Mouse (Mus musculus) urinary bladder, postnatal 36 days (tissue): Measurements from ENCODE around the gene Omg.

Source experiments
- DNase-seq, 2 experiments: peaks; one replicate each; pipeline ENCODE4 v3.0.0; 2022; ENCODE audit warnings: low spot score in 2 of 2, mixed read lengths in 1 of 2

Omg gene

GRCm38 (mm10) chr11:79503845-79504244, at the start of gene Omg:
Gene Omg (minus strand): TSS chr11:79504084.
- no peak for DNase-seq

- DNase-seq, result no peak
These were observed 48.7 kb upstream of the Omg start for GRCm38 (mm10) chr11:79552622-79553021.

DNA sequence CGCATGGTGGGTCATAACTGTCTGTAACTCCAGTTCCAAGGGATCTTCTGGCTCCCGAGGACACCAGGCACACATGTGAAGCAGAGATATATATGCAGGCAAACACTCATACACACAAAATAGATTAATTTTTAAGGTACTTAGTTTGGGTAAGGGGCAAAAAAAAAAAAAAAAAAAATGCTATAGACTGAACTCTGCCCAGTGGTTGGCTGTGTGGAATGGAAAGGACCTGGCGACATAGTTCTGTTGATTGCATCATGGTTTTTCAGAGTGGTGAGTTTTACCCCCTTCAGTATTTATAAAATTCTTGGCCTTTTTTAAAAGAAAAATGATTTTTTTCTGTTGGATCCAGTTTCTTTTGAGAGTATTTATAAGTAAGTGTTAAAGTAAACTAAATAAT, 32.4 kb upstream of the Omg start:
- no peak for DNase-seq

GRCm38 (mm10) chr11:79535554-79535953, 31.7 kb upstream of the Omg start:
- DNase-seq, result no peak

DNA sequence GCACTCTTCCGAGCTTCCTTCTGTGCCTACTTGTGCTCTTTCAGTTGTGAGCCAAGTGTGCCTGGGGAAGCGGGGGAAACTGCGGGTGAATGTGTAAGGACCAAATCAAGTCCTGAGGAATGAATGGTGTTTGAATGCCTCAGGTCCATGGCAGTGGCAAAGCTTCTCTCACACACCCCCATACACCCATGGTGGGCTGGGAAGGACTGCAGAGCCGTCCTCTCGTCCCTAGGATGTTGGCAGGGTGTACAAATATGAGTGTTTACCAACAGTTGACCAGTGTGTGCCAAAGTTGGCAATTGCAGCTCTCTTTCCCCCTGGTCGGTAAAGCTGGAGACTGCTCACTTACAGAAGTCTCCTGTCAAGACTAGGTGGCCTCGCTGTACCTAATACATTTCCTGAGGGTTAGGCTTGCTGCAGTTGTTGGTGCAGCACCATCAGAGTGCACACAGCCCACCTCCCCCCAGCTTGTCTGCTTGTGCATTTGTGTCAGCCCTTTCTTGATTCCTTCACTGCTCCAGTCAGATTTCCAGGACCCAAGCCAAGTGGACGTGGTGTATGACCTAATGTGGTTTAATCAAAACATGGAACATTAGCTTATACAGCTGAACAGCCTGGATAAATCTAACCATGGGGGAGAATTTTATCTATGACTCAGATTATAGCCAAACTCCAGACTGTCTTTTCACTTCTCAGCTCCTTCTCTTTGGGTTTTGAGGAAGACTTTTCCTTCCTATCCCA, 30.2 kb upstream of the Omg start:
- peak in 1 of 2 experiments; percentile 22 for DNase-seq

GRCm38 (mm10) chr11:79533311-79533710, 29.4 kb upstream of the Omg start:
- DNase-seq, result no peak

DNA sequence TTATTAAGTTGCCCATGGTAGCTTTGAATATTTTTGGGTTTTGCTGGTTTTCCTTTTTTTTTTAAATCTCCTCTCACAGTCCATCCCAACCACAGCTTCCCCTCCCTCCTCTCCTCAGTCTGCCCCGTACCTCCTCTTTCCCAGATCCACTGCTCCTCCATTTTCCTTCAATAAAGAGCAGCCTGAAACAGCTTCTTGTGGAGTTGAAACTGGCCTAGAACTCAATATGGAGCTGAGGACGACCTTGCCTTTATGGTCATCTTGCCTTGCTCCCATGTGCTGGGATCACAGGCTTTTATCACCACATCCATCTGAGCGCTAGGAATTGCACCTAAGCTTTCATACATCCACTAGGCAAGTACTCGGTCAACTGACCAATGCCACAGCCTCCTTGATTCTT, 27.6 kb upstream of the Omg start:
- no peak for DNase-seq

DNA sequence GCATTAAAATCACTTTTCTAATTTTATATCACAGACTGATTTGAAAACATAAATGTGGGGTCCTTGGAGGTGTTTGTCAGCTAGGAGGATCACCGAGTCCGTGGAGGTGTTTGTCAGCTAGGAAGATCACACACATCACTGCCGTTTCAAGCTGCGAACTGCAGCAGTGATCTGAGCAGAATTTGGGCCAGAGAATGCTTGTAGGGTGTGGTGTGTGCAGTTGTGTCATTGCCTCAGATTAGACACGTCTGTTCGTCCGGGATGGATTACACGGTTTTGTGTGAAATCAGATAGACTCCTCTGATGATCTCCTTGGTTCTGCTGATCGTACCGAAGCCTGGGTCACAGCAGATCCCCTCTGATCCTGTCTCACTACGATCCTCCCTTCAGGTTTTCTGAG, 26.9 kb upstream of the Omg start:
- DNase-seq, result no peak

DNA sequence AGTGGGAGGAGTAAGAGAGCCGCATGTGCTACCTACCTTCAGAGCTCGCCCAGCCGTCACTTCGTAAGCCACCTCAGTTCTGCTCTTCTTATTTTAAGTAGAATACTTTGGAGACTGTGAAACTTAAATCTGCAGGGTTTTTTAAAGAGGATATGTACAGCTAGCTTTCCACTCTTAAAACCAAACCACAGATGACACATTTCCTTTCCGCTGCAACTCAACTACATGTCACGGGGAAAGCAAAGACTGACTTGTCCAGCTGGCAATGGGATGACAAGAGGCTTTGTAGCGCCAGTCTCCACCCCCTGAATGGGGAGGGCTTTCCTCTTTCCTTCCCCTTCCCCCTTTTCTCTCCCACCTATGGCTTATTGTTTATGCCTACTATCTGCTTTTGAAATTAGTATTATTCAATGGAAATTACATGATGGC, 26.5 kb upstream of the Omg start, which contains the start of the genes Evi2 and Evi2a:
Evi2 (minus strand) TSS at position 257 of the 429 bp plus-strand sequence.
Evi2a (minus strand) TSS at position 277 of the 429 bp plus-strand sequence.
- no peak for DNase-seq

- DNase-seq, result no peak
These were observed 25.9 kb upstream of the Omg start for GRCm38 (mm10) chr11:79529736-79530135.

GRCm38 (mm10) chr11:79529226-79529625, 25.3 kb upstream of the Omg start:
- DNase-seq, result no peak

DNA sequence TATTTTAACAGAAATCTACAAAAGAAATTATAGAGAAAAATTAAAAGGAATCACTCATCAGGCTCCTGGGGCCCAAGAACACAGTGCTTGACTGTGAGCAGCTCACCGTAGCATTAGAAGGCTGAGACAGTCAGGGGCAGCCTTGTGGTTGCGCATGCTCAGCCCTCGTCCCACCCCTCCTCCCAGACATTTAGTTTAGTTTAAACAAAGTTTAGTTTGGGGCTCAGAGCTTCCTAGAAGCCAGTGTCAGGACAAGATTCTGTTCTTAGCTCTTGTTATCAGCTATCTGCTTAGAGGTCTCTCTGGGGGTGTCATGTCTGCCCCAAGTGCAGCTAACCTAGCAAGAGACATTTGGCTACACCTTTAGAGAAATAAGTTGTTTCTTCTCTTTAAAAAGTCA, 24.7 kb upstream of the Omg start:
- DNase-seq, result no peak

GRCm38 (mm10) chr11:79527739-79528384, 24.0 kb upstream of the Omg start:
- no peak for DNase-seq

DNA sequence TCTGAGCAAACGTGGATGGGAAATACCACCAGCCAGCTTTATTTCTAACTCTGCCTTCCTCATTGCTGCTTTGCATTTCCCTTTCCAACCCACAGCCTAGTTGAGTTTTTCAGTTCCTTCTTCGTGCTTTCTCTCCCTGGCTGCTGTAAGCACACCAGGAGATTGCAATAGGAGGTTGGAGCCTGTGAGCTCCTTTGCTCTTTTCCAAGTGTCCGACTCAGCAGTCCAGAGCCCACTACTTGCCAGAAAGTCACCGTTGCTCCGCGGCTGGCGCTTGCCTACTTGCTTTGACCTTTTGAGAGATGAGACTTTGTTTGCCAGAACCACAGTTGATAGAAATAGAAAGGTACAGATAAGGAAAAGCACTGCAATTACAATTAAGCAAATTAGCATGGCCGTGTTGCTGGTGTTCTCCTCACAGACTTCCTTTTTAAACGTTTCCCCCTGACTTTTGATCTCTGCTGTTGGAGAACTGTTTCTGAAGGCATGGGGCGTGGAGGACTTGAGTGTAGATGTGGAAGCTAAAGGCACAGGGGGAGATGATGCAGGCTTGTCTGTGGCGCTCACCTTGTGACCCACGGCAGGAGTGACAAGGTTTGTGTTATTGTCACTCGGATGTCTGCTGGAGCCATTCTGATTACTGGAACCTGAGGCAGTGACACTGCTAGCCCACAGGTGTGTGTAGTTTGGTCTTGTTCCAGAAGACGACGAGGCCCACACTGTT, 23.3 kb upstream of the Omg start:
- DNase-seq, result no peak

DNA sequence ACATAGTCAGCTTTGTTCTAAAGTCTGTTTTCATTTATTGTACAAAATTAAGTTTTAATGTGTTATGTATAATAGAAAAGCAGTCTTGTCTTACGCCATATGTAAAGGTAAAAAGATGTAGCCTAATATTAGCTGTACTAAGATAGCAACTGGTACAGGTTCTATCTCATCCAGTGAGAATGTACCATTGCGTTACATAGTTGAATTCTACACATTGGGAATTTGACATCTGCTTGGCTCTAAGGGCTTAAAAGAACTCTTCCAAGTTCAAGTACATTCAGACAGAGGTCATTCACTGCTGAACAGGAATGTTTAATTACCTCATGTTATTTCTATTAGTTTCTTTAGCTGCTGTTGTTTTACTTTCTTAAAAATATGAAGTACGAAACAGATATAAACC, 22.7 kb upstream of the Omg start:
- no peak for DNase-seq

DNA sequence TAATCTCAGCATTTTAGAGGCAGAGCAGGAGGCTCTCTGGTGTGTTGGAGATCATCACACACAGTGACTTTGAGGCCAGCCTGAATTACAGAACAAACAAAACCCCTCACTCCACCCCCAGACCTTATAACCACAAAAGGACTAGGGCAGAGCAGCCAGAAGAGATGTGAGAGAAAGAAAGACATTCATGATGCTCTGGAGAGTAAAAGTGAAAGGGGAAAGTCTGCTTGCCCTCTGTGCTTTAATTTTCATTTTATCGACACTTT, 20.4 kb upstream of the Omg start:
- no peak for DNase-seq

DNA sequence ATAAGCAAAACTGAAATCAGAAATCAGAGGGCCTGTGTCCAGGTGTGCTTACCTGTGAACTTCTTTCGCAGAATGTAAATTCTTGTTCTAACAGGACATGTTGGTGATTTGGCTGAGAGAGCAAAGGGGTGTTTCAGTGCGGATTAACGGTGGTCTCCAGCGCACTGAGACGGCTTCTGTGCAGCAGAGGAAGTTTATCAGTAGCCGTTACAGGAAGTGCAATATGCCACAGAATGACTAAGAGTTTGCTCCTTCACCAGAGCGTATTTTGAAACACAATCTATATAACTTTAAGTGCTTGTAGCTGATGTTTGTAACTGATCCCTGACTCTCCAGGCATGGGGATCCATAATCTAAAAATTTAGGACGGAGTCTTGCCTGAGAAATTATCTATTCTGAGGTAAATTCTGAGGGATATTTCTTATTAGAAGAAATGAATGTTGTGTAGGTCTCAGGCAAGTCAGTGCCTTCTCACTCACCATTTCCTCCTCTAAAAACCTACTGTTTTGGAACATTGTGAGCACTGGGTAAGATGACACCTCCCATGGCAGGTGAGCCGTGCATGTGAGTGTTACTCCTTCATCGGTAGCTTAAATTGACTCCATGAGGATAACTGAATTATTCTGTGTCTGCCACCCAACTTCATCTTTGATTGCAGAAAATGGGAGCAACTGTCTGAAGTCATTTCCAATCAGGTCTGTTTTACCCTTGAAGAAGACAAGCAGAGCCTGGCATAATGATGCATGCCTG, 19.9 kb upstream of the Omg start, which contains the start of gene Evi2b:
Evi2b (minus strand) TSS at position 203 of the 750 bp plus-strand sequence.
- DNase-seq, result no peak

GRCm38 (mm10) chr11:79522944-79523343, 19.1 kb upstream of the Omg start:
- no peak for DNase-seq

DNA sequence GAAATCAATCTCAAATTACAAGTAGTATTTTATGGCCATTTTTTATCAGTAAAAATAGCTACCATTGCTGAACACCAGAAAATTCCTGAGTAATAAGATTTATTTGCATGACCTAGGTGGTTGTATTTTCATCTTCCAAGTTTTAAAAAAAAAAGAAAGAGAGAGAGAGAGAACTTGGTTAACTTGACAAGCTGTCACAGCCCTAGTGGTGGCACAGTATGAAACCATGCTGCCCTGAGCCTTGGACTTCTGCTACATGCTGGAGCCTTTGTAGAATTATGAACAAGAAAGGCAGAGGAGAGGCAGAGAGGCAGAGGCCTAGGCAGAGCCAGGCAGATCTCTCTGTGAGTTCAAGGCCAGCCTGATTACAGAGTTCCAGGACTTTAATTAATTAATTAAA, 18.0 kb upstream of the Omg start:
- no peak for DNase-seq

DNA sequence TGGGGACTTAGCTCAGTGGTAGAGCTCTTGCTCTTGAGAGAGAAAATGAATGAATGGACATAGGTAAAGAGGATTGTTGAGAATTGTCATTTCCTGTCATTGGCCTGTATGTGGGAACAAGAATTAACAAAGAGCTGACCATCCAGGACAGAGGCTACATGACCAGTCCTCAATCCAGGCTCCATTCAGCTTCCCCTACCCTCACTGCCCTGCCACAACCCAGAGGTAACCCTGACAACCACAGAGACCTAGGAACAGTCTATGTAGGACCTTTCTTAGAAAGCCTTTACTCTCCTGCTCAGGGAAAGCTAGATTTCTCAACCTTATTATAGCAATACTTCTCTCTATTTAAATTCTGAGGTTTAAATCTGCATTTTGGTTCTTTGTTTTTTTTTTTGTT, 16.9 kb upstream of the Omg start:
- no peak for DNase-seq

- no peak for DNase-seq
These were observed 16.0 kb upstream of the Omg start for GRCm38 (mm10) chr11:79519878-79520291.

- DNase-seq, result no peak
These were observed 15.4 kb upstream of the Omg start for GRCm38 (mm10) chr11:79519299-79519698.
